ENCODE assay signal across 26 mouse cellular contexts in genomic region chr7:29844616-29845015, GRCm38 (mm10). TPM values are rescaled to one million over a fixed set of nuclear protein-coding genes. Genes with fewer than 3 reads are reported as not detected.
DNase-seq lines count a peak whose midpoint lies in the region; ATAC-seq and TF ChIP-seq lines count a peak whose summit lies in the region.
"Had no signal": no experiment of that assay in that cellular context is flagged by ENCODE, and none has a peak within 500 bp of the region (broad histone marks: within the 10 kb centered on the region; RNA-seq: fewer than 3 reads in every experiment).

No protein-coding gene starts in this region.

- DNase-seq in 3134 (ENCODE audit: extremely low read depth, insufficient read length, low spot score) = peak; percentile 63
- DNase-seq in Muller cell, postnatal 12 days (ENCODE audit: inconsistent ontology term) = peak; percentile 88
- DNase-seq in cerebellum, adult 2 months = no peak
- DNase-seq in urinary bladder, adult 2 months (ENCODE audit: low spot score) = no peak
- DNase-seq in left cerebral cortex, adult 18-20 months (ENCODE audit: low spot score in 2 of 2) = no peak
- DNase-seq: adrenal gland, adult 8-10 months; adrenal gland, postnatal 25 days; cerebellum, adult 11-12 months; cerebellum, adult 9-10 months; cerebellum, postnatal 14 days; gastrocnemius, postnatal 25 days; heart, adult 2 months; heart, postnatal 14 days; heart, postnatal 4 days; kidney, adult 2 months had no signal

- no peaks in the 10 kb centered on the region for H3K9me3 ChIP-seq in embryonic facial prominence, embryonic 15.5 days (replicated peaks)
- H3K9me3 ChIP-seq: embryonic facial prominence, embryonic 12.5 days; forebrain, embryonic 12.5 days; forebrain, embryonic 15.5 days; heart, embryonic 10.5 days; heart, embryonic 13.5 days had no signal

- no peak overlapping the region for H3K4me2 ChIP-seq in embryonic facial prominence, embryonic 15.5 days (replicated peaks)
- H3K4me2 ChIP-seq: embryonic facial prominence, embryonic 12.5 days; forebrain, embryonic 12.5 days; forebrain, embryonic 15.5 days; heart, embryonic 13.5 days; hindbrain, embryonic 14.5 days had no signal

- H3K4me1 ChIP-seq in embryonic facial prominence, embryonic 15.5 days = peaks cover 3% of the 10 kb centered on the region; the same call in 1 of the 2 replicates
- H3K4me1 ChIP-seq in cerebellum, adult 2 months (ENCODE audit: control insufficient read depth, insufficient read depth, low read length) = no peaks in the 10 kb centered on the region
- H3K4me1 ChIP-seq: embryonic facial prominence, embryonic 12.5 days; forebrain, embryonic 12.5 days; forebrain, embryonic 15.5 days; heart, embryonic 10.5 days; heart, embryonic 13.5 days had no signal

- ATAC-seq in embryonic facial prominence, embryonic 15.5 days (ENCODE audit: insufficient number of reproducible peaks, low FRiP score, low TSS enrichment, low read depth) = peak; percentile 29; the same call in 1 of the 2 replicates
- ATAC-seq: activated CD4-positive, CD25-positive, alpha-beta regulatory T cell, adult 4 months; forebrain, embryonic 15.5 days; hindbrain, postnatal 0 days; inflammation-experienced regulatory T-cells, adult 6 months; intestine, postnatal 0 days had no signal

- H3K36me3 ChIP-seq in embryonic facial prominence, embryonic 15.5 days = peaks cover 29% of the 10 kb centered on the region

- TF ChIP-seq POLR2A in cerebellum, adult 2 months (IDR thresholded peaks at IDR 0.05; ENCODE audit: borderline replicate concordance, insufficient read depth, low read length) = no peak

- TF ChIP-seq CTCF in cerebellum, adult 2 months (IDR thresholded peaks at IDR 0.05; ENCODE audit: borderline replicate concordance, insufficient read depth, low read depth, low read length) = no peak

- H3K4me3 ChIP-seq in embryonic facial prominence, embryonic 15.5 days (replicated peaks) = no peak overlapping the region
- no peak overlapping the region for H3K4me3 ChIP-seq in cerebellum, adult 2 months (replicated peaks; ENCODE audit: insufficient read depth, low read depth, low read length)
- H3K4me3 ChIP-seq: embryonic facial prominence, embryonic 12.5 days; forebrain, embryonic 12.5 days; forebrain, embryonic 15.5 days; heart, adult 2 months; heart, embryonic 10.5 days; heart, embryonic 13.5 days had no signal

- peak overlapping the region; percentile 39; the same call in 1 of the 2 replicates for H3K27ac ChIP-seq in embryonic facial prominence, embryonic 15.5 days (replicated peaks)
- H3K27ac ChIP-seq in cerebellum, adult 2 months (ENCODE audit: insufficient read depth, low read length) = no peak overlapping the region
- H3K27ac ChIP-seq: embryonic facial prominence, embryonic 12.5 days; forebrain, embryonic 12.5 days; forebrain, embryonic 15.5 days; heart, adult 2 months; heart, embryonic 10.5 days; heart, embryonic 13.5 days; hindbrain, embryonic 14.5 days; hindbrain, postnatal 0 days had no signal

- WGBS in embryonic facial prominence, embryonic 15.5 days = 51% methylated on average over 5 of the region's 5 CpGs
- WGBS in cerebellum, adult 2 months = 92% methylated on average over 5 of the region's 5 CpGs

- H3K9ac ChIP-seq in embryonic facial prominence, embryonic 15.5 days = no peak overlapping the region
- H3K9ac ChIP-seq: embryonic facial prominence, embryonic 12.5 days; forebrain, embryonic 12.5 days; forebrain, embryonic 15.5 days; heart, embryonic 13.5 days; hindbrain, embryonic 14.5 days had no signal

- H3K27me3 ChIP-seq in embryonic facial prominence, embryonic 15.5 days = no peaks in the 10 kb centered on the region
- H3K27me3 ChIP-seq in cerebellum, adult 2 months (ENCODE audit: control insufficient read depth, insufficient read depth, low read length) = no peaks in the 10 kb centered on the region
- H3K27me3 ChIP-seq: embryonic facial prominence, embryonic 12.5 days; forebrain, embryonic 12.5 days; forebrain, embryonic 15.5 days; heart, embryonic 13.5 days had no signal

RNA-seq across cellular contexts. Expression of gene Zfp940, which starts 8.9 kb away (rescaled TPM):
- polyA plus RNA-seq in embryonic facial prominence, embryonic 15.5 days (2015; fragmentation: Nextera tagmentation; extraction: Ambion mirVana) = 4.8 and 5.6 TPM in 2 replicates
- polyA plus RNA-seq in cerebellum, adult 2 months (2012; rRNA removed) = 10.6 and 10.8 TPM in 2 replicates
- 1.1 and 1.4 TPM in 2 replicates for polyA plus RNA-seq in urinary bladder, adult 2 months (2012; rRNA removed)
- total RNA-seq in left cerebral cortex, adult 18-20 months (2021) = 10 to 100 TPM; 20.0 to 20.9 TPM

RNA-seq across cellular contexts. Expression of gene Zfp420, which starts 15.2 kb away (rescaled TPM):
- 6.4 and 6.5 TPM in 2 replicates for polyA plus RNA-seq in embryonic facial prominence, embryonic 15.5 days (2015; fragmentation: Nextera tagmentation; extraction: Ambion mirVana)
- 12.7 and 13.6 TPM in 2 replicates for polyA plus RNA-seq in cerebellum, adult 2 months (2012; rRNA removed)
- polyA plus RNA-seq in urinary bladder, adult 2 months (2012; rRNA removed) = 7.0 and 8.1 TPM in 2 replicates
- 10 to 100 TPM; 17.6 to 18.9 TPM for total RNA-seq in left cerebral cortex, adult 18-20 months (2021)

RNA-seq across cellular contexts. Expression of gene Zfp790, which starts 28.7 kb away (rescaled TPM):
- polyA plus RNA-seq in embryonic facial prominence, embryonic 15.5 days (2015; fragmentation: Nextera tagmentation; extraction: Ambion mirVana) = 14.1 and 14.6 TPM in 2 replicates
- polyA plus RNA-seq in cerebellum, adult 2 months (2012; rRNA removed) = 10.7 and 11.1 TPM in 2 replicates
- polyA plus RNA-seq in urinary bladder, adult 2 months (2012; rRNA removed) = 8.8 and 9.2 TPM in 2 replicates
- 10 to 100 TPM; 23.9 to 24.1 TPM for total RNA-seq in left cerebral cortex, adult 18-20 months (2021)

Comparison
In these comparisons a context has a peak if more than half of its experiments do, and no peak if none do; other contexts are left out.
1. DNase-seq: peak in 3134 (single experiment) and Muller cell, postnatal 12 days (single experiment); none in cerebellum, adult 2 months (0 of 2), urinary bladder, adult 2 months (single experiment) and left cerebral cortex, adult 18-20 months (0 of 2).